Mouse (Mus musculus): Measurements from ENCODE around the gene Jchain.

DNA sequence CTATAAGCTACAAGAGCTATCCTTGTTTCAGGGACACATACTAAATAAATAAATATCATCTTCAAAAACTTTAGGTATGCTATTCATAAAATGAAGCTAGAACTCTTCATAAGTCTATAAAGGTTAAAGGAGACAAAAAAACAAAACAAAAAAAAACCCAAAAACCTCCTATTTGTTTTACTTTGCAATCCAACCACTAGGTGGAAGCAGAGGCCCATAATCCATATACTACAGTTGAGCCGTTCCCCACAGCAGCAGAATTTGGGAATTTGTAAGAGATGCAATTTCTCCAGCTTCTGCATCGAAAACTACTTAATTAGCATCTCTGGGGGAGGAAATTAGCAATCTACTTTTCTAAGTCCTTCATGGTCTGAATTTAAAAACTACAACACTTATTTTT is 8.5 kb downstream of the Jchain start:
- TF ChIP-seq POU5F1 (IDR thresholded peaks at IDR 0.05; ENCODE audit: borderline replicate concordance, low read length) = no peak
- TF ChIP-seq CTCF (conservative IDR thresholded peaks at IDR 0.05; ENCODE audit: low read length) = peak; percentile 65
- TF ChIP-seq NANOG (IDR thresholded peaks at IDR 0.05; ENCODE audit: borderline replicate concordance, low read length) = no peak

Measured in E14TG2a.4 (cell line).